Mouse (Mus musculus) fat pad, adult 2 months (tissue): Measurements from ENCODE around the gene Adra2a.

Experiments used
- DNase-seq: peaks from one replicate; pipeline ENCODE4 v3.0.0-alpha.2; 2011; ENCODE audit warnings: low read depth, low spot score; ENCODE audit errors: extremely low read depth

Adra2a gene

GRCm38 (mm10) chr19:54076362-54077349, 32.7 kb downstream of the Adra2a start:
- no peak for DNase-seq

- no peak for DNase-seq
These were observed 37.4 kb downstream of the Adra2a start for GRCm38 (mm10) chr19:54081303-54081702.

GRCm38 (mm10) chr19:54081716-54082165, 37.8 kb downstream of the Adra2a start:
- DNase-seq, result no peak

- no peak for DNase-seq
These were observed 43.4 kb downstream of the Adra2a start for GRCm38 (mm10) chr19:54087319-54087718.

- DNase-seq, result no peak
These were observed 49.6 kb downstream of the Adra2a start for GRCm38 (mm10) chr19:54093599-54093998.

- no peak for DNase-seq
These were observed 51.8 kb downstream of the Adra2a start for GRCm38 (mm10) chr19:54095716-54096115.

- DNase-seq, result no peak
These were observed 54.4 kb downstream of the Adra2a start for GRCm38 (mm10) chr19:54098367-54098766.
